Mouse (Mus musculus): Measurements from ENCODE around the gene Eya2. TPM values are rescaled to one million over a fixed set of nuclear protein-coding genes. Genes with fewer than 3 reads are reported as not detected.

The Eya2 gene
- polyA plus RNA-seq, 1 experiment from 2014 or later: 0.76 TPM

- no peak overlapping the region for H3K4me3 ChIP-seq (ENCODE audit: control insufficient read depth in 1 of 2, insufficient read depth in 1 of 2, low read depth in 1 of 2, low read length in 2 of 2)
Measured at GRCm38 (mm10) chr2:165603775-165604174, 8.9 kb downstream of the Eya2 start.

GRCm38 (mm10) chr2:165611551-165612253 is 16.9 kb downstream of the Eya2 start:
- Histone ChIP-seq H3K27ac (replicated peaks in 1 of 2; ENCODE audit: control insufficient read depth in 1 of 2, insufficient read depth in 1 of 2, low read depth in 2 of 2, low read length in 2 of 2) (no peak overlapping the region), H3K9ac (ENCODE audit: low read length) (no peak overlapping the region), H3K4me2 (ENCODE audit: low read length) (no peak overlapping the region), H3K9me3 (ENCODE audit: control insufficient read depth, low read length) (no peaks in the 10 kb centered on the region), H3K4me1 (ENCODE audit: control insufficient read depth in 2 of 2, insufficient read depth in 2 of 2, low read length in 2 of 2) (no peaks in the 10 kb centered on the region), H3K36me3 (ENCODE audit: control insufficient read depth, insufficient read depth, low read length) (no peaks in the 10 kb centered on the region), H3K4me3 (ENCODE audit: control insufficient read depth in 1 of 2, insufficient read depth in 1 of 2, low read depth in 1 of 2, low read length in 2 of 2) (no peak overlapping the region), H3K27me3 (ENCODE audit: control insufficient read depth, insufficient read depth, low read length) (no peaks in the 10 kb centered on the region)
- WGBS: 80% methylated on average over 7 of the region's 7 CpGs
- ATAC-seq (ENCODE audit: insufficient number of reproducible peaks, insufficient read depth, low FRiP score, low read depth): no peak

More at GRCm38 (mm10) chr2:165603775-165604174, 8.9 kb downstream of the Eya2 start:
- peaks cover 21% of the 10 kb centered on the region; the same call in 1 of the 2 replicates for H3K27me3 ChIP-seq (ENCODE audit: control insufficient read depth, insufficient read depth, low read length)
- no peak overlapping the region for H3K9ac ChIP-seq (ENCODE audit: low read length)
- ATAC-seq (ENCODE audit: insufficient number of reproducible peaks, insufficient read depth, low FRiP score, low read depth): no peak
- H3K4me2 ChIP-seq (ENCODE audit: low read length): no peak overlapping the region
- H3K4me1 ChIP-seq (ENCODE audit: control insufficient read depth in 2 of 2, insufficient read depth in 2 of 2, low read length in 2 of 2): no peaks in the 10 kb centered on the region
- no peaks in the 10 kb centered on the region for H3K36me3 ChIP-seq (ENCODE audit: control insufficient read depth, insufficient read depth, low read length)
- 69% methylated on average over 8 of the region's 8 CpGs for WGBS
- no peak overlapping the region for H3K27ac ChIP-seq (replicated peaks in 1 of 2; ENCODE audit: control insufficient read depth in 1 of 2, insufficient read depth in 1 of 2, low read depth in 2 of 2, low read length in 2 of 2)
- H3K9me3 ChIP-seq (ENCODE audit: control insufficient read depth, low read length): no peaks in the 10 kb centered on the region

- H3K4me3 ChIP-seq (ENCODE audit: control insufficient read depth in 1 of 2, insufficient read depth in 1 of 2, low read depth in 1 of 2, low read length in 2 of 2): no peak overlapping the region
- H3K27me3 ChIP-seq (ENCODE audit: control insufficient read depth, insufficient read depth, low read length): no peaks in the 10 kb centered on the region
- no peak overlapping the region for H3K27ac ChIP-seq (replicated peaks in 1 of 2; ENCODE audit: control insufficient read depth in 1 of 2, insufficient read depth in 1 of 2, low read depth in 2 of 2, low read length in 2 of 2)
- H3K4me1 ChIP-seq (ENCODE audit: control insufficient read depth in 2 of 2, insufficient read depth in 2 of 2, low read length in 2 of 2): no peaks in the 10 kb centered on the region
- no peak overlapping the region for H3K4me2 ChIP-seq (ENCODE audit: low read length)
- 65% methylated on average over 13 of the region's 13 CpGs for WGBS
- no peaks in the 10 kb centered on the region for H3K9me3 ChIP-seq (ENCODE audit: control insufficient read depth, low read length)
- H3K9ac ChIP-seq (ENCODE audit: low read length): no peak overlapping the region
- ATAC-seq (ENCODE audit: insufficient number of reproducible peaks, insufficient read depth, low FRiP score, low read depth): no peak
- H3K36me3 ChIP-seq (ENCODE audit: control insufficient read depth, insufficient read depth, low read length): no peaks in the 10 kb centered on the region
Measured at GRCm38 (mm10) chr2:165613741-165614339, 19.0 kb downstream of the Eya2 start.

GRCm38 (mm10) chr2:165621488-165621887 is 26.7 kb downstream of the Eya2 start:
- ATAC-seq (ENCODE audit: insufficient number of reproducible peaks, insufficient read depth, low FRiP score, low read depth): no peak
- H3K36me3 ChIP-seq (ENCODE audit: control insufficient read depth, insufficient read depth, low read length): no peaks in the 10 kb centered on the region
- H3K9ac ChIP-seq (ENCODE audit: low read length): no peak overlapping the region
- H3K27ac ChIP-seq (replicated peaks in 1 of 2; ENCODE audit: control insufficient read depth in 1 of 2, insufficient read depth in 1 of 2, low read depth in 2 of 2, low read length in 2 of 2): no peak overlapping the region
- H3K27me3 ChIP-seq (ENCODE audit: control insufficient read depth, insufficient read depth, low read length): no peaks in the 10 kb centered on the region
- H3K4me2 ChIP-seq (ENCODE audit: low read length): no peak overlapping the region
- no peak overlapping the region for H3K4me3 ChIP-seq (ENCODE audit: control insufficient read depth in 1 of 2, insufficient read depth in 1 of 2, low read depth in 1 of 2, low read length in 2 of 2)
- WGBS: 42% methylated on average over 2 of the region's 2 CpGs
- no peaks in the 10 kb centered on the region for H3K9me3 ChIP-seq (ENCODE audit: control insufficient read depth, low read length)
- no peaks in the 10 kb centered on the region for H3K4me1 ChIP-seq (ENCODE audit: control insufficient read depth in 2 of 2, insufficient read depth in 2 of 2, low read length in 2 of 2)

- no peaks in the 10 kb centered on the region for H3K27me3 ChIP-seq (ENCODE audit: control insufficient read depth, insufficient read depth, low read length)
- no peaks in the 10 kb centered on the region for H3K4me1 ChIP-seq (ENCODE audit: control insufficient read depth in 2 of 2, insufficient read depth in 2 of 2, low read length in 2 of 2)
- no peak overlapping the region for H3K4me3 ChIP-seq (ENCODE audit: control insufficient read depth in 1 of 2, insufficient read depth in 1 of 2, low read depth in 1 of 2, low read length in 2 of 2)
- no peaks in the 10 kb centered on the region for H3K9me3 ChIP-seq (ENCODE audit: control insufficient read depth, low read length)
- no peaks in the 10 kb centered on the region for H3K36me3 ChIP-seq (ENCODE audit: control insufficient read depth, insufficient read depth, low read length)
- no peak overlapping the region for H3K27ac ChIP-seq (replicated peaks in 1 of 2; ENCODE audit: control insufficient read depth in 1 of 2, insufficient read depth in 1 of 2, low read depth in 2 of 2, low read length in 2 of 2)
- ATAC-seq (ENCODE audit: insufficient number of reproducible peaks, insufficient read depth, low FRiP score, low read depth): no peak
- no peak overlapping the region for H3K9ac ChIP-seq (ENCODE audit: low read length)
- 39% methylated on average over 3 of the region's 3 CpGs for WGBS
- no peak overlapping the region for H3K4me2 ChIP-seq (ENCODE audit: low read length)
Measured at GRCm38 (mm10) chr2:165622596-165622995, 27.8 kb downstream of the Eya2 start.

- 82% methylated on average over 6 of the region's 6 CpGs for WGBS
- no peak overlapping the region for H3K4me3 ChIP-seq (ENCODE audit: control insufficient read depth in 1 of 2, insufficient read depth in 1 of 2, low read depth in 1 of 2, low read length in 2 of 2)
- no peaks in the 10 kb centered on the region for H3K4me1 ChIP-seq (ENCODE audit: control insufficient read depth in 2 of 2, insufficient read depth in 2 of 2, low read length in 2 of 2)
- H3K9ac ChIP-seq (ENCODE audit: low read length): no peak overlapping the region
- H3K27me3 ChIP-seq (ENCODE audit: control insufficient read depth, insufficient read depth, low read length): no peaks in the 10 kb centered on the region
- no peak overlapping the region for H3K27ac ChIP-seq (replicated peaks in 1 of 2; ENCODE audit: control insufficient read depth in 1 of 2, insufficient read depth in 1 of 2, low read depth in 2 of 2, low read length in 2 of 2)
- no peaks in the 10 kb centered on the region for H3K36me3 ChIP-seq (ENCODE audit: control insufficient read depth, insufficient read depth, low read length)
- no peak for ATAC-seq (ENCODE audit: insufficient number of reproducible peaks, insufficient read depth, low FRiP score, low read depth)
- no peaks in the 10 kb centered on the region for H3K9me3 ChIP-seq (ENCODE audit: control insufficient read depth, low read length)
- no peak overlapping the region for H3K4me2 ChIP-seq (ENCODE audit: low read length)
Measured at GRCm38 (mm10) chr2:165626826-165627225, 32.0 kb downstream of the Eya2 start.

GRCm38 (mm10) chr2:165627974-165628373 is 33.1 kb downstream of the Eya2 start:
- H3K36me3 ChIP-seq (ENCODE audit: control insufficient read depth, insufficient read depth, low read length): no peaks in the 10 kb centered on the region
- H3K27me3 ChIP-seq (ENCODE audit: control insufficient read depth, insufficient read depth, low read length): no peaks in the 10 kb centered on the region
- H3K9ac ChIP-seq (ENCODE audit: low read length): no peak overlapping the region
- WGBS: 66% methylated on average over 6 of the region's 6 CpGs
- no peak overlapping the region for H3K4me2 ChIP-seq (ENCODE audit: low read length)
- no peaks in the 10 kb centered on the region for H3K4me1 ChIP-seq (ENCODE audit: control insufficient read depth in 2 of 2, insufficient read depth in 2 of 2, low read length in 2 of 2)
- no peak overlapping the region for H3K4me3 ChIP-seq (ENCODE audit: control insufficient read depth in 1 of 2, insufficient read depth in 1 of 2, low read depth in 1 of 2, low read length in 2 of 2)
- no peaks in the 10 kb centered on the region for H3K9me3 ChIP-seq (ENCODE audit: control insufficient read depth, low read length)
- H3K27ac ChIP-seq (replicated peaks in 1 of 2; ENCODE audit: control insufficient read depth in 1 of 2, insufficient read depth in 1 of 2, low read depth in 2 of 2, low read length in 2 of 2): no peak overlapping the region
- no peak for ATAC-seq (ENCODE audit: insufficient number of reproducible peaks, insufficient read depth, low FRiP score, low read depth)

Measured in heart, embryonic 14.5 days (tissue).